Mouse (Mus musculus) kidney, adult 2 months (tissue): ENCODE measurements around the gene Proca1.

Source experiments
- CTCF ChIP-seq: fragments of 200-500 bp; conservative IDR thresholded peaks from 2 replicates; pipeline ENCODE4 v1.5.1; 2011; ENCODE audit warnings: low read depth, mild to moderate bottlenecking, control low read depth, low read length, moderate library complexity, mixed read lengths; ENCODE audit not compliant: insufficient read depth, insufficient read length
- POLR2A ChIP-seq: fragments of 200-500 bp; IDR thresholded peaks from one replicate; pipeline ENCODE4 v1.6.1; 2011; ENCODE audit warnings: low read depth, low read length, control low read depth

DNA sequence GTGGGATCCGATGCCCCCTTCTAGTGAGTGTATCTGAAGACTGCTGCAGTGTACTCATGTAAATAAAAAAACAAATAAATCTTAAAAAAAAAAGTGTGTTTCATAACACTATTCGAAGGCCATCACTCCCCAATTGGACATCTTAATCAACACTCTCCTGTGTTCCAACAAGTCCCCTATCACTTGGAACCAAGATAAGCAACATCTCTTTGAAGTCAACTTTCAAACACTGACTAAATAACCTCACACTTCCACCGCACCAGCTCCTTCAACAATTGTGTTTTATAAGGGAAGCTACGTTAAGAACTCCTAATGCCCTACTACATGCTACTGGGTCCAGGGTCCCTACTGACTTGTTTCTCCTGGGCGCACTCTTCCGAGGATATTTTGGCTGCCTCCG, 10.7 kb upstream of the Proca1 start:
- TF ChIP-seq CTCF (no peak), POLR2A (no peak)
